Mouse (Mus musculus) R1 (cell line): ENCODE data around the gene Man1a2.

Experiments used
- DNase-seq: peaks from one replicate; pipeline ENCODE4 v3.0.0-alpha.2; 2018; ENCODE audit warnings: low read depth, low spot score

Gene Man1a2

GRCm38 (mm10) chr3:100685087-100685762 is at the start of gene Man1a2:
Gene Man1a2 (minus strand): TSS chr3:100685503.
- peak; percentile 82 for DNase-seq

DNA sequence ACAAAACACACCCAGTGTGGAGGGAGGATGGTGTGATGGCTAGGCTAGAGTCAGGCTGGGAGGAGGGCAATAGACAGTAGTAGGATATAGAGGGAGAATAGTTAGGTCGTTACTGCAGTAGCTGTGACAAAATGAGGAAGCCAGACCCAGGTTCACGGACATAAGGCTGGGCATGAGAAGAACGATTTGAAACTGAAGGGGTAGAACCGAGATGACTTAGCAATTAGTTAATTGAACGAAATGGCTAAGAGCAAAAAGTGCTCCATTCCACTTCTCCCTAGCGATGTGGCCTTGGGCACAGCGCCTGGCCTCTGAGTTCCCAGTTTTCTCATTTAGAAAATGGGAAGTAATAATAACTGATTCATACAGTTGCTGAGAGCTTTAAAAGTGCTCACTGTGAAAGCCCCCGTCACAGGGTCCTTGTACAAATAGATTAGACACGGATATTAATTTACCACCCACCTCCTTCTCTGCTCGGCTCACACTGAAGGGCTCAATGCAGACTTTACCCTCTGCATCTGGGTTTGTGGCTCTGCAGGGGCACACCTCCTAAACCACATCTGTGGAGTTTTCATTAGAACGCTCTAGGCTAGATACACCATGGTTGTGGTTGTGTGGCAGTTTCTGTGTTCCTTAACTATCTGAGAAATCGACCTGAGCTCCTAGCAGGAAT is 49.3 kb upstream of the Man1a2 start:
- DNase-seq, result no peak

DNA sequence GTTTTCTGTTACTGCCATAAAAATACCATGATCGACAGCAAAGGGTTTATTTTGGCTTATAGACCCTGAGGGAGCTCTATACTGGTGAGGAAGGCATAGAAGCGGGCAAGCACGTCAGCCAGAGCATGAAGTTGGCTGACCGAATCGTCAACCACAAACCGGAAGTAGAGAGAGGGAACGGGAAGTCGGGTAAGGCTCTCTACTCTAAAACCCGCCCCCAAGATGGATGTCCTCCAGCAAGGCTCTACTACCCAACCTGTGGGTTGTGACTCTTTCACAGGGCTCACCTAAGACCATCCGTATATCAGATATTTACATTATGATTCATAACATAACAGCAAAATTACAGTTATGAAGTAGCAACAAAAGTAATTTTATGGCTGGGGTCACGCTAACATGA is 46.6 kb upstream of the Man1a2 start:
- no peak for DNase-seq

DNA sequence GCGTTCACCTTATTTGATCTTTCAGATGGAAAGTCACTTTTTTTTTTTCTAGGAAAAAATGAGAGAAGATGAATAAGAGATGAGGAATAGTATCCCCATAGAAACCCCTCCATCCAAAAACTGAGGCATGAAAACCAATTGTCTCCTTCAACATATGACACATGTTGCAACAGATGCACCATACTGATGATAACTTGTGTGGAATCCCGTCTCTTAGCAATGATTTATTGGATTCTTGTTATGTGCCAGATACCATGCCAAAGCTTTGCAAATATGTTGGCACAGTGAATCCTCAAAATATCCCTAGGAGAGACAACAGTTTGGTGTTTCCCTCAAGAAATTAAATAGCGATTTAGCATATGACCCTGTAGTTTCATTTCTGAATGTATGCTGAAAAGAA is 46.0 kb upstream of the Man1a2 start:
- no peak for DNase-seq

DNA sequence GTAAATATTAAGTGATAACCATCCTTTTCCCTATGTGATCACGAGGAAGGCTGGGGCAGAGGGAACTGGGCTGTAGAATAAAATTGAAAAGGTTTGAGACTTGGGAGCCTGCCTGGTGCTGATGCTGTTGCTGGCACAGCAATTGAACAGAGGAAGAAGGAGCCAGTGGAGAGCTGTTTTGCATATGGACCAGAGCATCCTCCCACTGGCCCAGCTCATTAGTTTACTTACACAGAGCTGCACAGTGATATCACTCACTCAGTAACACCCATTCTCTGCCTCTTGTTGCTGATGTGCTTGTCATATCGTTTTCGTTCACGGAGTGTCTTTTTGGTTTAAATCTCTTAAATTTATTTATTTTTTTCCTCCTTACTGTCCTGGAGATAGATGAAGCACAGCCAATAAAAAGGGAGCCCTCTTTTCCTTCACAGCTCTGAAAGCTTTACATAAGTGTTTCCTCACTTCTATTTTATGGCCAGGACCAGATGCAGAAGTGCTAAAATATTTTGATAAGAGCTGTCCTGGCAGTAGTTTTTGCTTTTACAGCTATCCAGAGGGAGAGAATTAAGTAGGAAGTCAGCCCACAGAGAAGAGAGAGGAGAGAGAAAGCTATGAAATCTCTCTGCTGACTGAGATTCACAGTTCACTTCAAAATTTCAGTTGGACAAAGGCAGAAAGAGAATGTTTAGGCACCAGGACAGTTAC is 42.9 kb upstream of the Man1a2 start:
- DNase-seq, result no peak

- no peak for DNase-seq
These were observed 40.8 kb upstream of the Man1a2 start for GRCm38 (mm10) chr3:100725960-100726674.

DNA sequence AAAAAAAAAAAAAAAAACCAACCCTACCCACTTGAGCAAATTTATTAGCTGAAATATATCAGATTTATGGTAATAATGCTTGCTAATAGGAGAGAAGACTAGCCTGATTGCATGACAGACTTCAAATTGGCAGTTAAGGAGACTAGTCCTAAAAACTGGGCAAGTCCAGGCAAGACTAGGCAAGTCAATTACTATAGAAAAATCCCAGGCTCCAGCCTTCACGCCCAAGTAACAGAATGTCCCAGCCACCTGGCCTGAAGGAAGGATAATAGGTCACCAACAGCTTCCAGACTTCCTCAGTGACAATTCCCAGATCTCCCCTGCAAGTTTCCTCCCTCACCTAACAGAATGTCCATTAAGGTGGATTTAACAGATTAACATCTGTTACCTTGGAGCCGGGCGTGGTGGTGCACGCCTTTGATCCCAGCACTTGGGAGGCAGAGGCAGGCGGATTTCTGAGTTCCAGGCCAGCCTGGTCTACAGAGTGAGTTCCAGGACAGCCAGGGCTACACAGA is 35.5 kb upstream of the Man1a2 start:
- DNase-seq, result peak; percentile 61

DNA sequence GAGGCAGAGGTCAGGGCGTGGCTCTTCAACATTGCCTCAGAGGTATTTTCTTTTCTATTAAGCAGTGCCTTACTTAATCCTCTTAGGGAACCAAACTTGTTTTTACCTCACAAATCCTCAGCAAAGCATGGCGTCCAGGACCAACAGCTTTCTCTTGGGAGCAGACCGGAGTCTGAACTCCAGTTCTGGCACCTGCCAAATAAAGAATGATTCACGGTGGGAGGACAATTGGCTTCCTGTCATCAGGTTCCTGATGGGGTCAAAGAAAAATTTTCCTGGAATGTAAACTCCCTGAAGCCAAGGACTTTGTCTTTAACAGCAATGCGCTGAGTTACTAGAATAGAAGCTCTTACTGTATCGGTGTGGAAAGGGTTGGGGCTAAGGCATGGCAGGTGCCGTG is 30.9 kb upstream of the Man1a2 start:
- peak; percentile 78 for DNase-seq

GRCm38 (mm10) chr3:100715367-100715766 is 30.1 kb upstream of the Man1a2 start:
- DNase-seq, result no peak

DNA sequence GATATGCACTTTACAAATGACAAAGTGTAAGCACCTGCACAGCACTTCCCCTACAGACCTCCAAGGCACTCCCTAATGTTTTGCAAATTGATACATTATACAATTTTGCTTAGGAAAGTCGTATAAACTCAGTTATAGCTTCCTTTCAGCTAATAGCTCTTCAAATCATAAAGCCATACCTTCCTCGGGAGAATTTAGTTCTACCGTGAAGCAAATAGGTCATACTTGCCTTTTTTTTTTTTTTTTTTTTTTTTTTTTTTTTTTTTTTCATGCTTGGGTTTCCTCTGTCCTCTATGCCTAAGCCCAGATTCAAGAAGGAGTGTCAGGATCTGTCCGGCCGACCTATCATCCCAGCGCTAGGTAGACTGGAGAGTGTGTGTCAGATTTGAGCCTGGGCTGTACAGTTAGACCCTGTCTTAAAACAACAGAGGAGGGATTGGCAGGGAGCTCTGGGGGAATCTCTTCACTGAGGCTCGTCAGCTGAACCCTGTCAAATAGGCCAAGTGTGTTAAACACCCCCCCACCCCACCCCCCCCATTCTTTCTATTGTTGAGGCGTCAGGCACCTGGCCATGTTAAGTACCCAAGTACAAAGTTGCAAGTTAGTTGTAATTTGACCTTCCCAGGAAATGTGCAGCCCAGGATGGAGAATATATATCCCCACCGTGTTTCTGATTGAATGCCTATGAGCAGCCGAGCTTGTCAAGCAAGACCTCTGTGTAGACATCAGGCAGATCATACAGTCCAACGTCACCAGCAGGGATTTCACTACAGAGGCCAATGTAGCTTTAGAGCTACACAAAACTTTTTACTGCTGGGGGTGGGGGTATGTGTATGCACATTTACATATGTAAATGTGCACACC is 28.1 kb upstream of the Man1a2 start:
- peak; percentile 21 for DNase-seq

GRCm38 (mm10) chr3:100712140-100712539 is 26.8 kb upstream of the Man1a2 start:
- no peak for DNase-seq

DNA sequence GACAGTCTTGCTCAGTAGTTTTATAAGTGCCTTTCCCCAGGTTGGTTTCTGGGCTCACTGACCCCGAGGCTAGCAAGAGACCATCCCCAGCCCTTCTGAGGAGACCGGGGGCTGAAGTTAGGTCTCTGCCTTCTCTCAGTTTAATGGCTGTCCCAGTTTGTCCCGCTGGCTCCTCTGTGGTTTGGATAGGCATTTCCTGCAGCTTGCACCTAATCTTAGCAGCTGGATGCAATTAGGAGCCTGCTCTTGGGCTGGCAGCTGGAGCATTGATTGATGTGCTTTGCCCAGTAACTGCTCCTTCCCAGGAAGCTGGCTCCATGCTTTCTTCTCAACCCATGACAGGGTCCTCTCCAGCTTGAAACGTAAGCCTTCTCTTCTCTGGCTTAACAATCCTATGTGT is 26.2 kb upstream of the Man1a2 start:
- DNase-seq, result no peak

- DNase-seq, result no peak
These were observed 21.8 kb upstream of the Man1a2 start for GRCm38 (mm10) chr3:100707117-100707516.

DNA sequence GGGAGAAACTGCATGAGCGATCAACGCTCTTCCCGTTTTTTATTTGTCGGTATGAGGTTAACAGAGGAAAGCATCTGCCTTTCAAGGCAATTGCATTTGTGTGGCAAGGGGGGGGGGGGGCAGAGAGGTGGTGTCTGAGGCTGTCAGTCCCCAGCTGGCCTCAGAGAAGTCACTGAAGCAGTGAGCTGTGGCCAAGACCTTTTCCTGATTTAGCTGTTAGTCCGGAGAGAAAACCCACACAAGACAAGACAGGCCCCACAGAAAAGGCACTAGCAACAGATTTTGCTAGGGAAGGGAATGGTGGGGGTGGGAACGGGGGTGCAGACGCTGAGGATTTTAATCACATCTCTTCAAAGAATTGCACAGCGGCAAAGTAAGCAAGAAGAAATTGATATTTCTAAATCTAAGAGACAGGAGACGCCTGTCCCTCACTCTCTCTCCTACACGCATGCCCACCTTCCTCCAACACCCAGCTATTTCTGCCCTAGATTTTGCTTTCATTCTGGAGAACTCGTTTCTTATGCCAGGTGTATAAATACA is 19.9 kb upstream of the Man1a2 start:
- DNase-seq, result no peak

GRCm38 (mm10) chr3:100703847-100704644 is 18.7 kb upstream of the Man1a2 start:
- DNase-seq, result peak; percentile 83

DNA sequence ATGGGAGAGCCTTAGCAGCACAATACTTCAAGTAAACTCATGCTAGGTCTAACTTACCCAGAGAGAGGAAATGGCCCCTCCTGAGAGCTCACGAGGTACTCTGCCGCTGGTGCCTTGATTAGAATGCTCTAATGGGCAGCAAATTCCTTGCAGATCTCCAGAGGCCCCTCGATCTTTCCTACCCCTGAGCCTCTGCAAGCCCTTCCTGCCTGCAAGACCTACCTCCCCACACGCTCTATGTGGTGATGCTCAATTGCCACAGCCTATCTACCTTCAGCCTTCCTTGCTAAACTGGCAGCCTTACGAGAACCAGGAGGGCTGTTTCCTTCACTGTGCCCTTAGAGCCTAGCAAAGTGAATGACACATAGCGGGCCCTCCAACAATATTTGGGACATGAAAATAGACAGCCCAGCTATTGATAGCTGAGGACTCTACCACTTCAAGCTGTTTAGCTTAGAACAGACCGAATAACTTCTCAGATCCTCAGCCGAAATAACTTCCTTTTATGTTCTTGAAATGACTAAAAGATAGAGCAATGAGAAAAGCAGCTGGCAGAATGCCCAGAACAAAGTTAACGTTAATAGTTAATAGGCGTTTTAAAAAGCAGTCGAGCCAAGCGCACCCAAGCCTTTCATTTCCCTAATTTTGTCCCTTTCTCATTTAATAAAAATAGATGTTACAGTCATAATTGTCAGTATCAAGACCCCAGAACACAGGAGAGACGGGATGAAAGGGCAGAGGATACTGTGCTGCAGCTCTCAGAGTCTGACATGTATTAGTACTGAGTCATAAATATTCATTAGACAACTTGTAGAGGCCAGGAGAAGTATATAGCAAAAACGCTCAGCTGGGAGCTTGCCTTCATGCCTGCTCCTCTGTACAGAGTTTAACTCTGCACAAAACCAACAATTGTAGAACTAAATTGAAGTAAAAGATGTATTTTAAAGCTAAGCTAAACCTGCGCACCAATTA is 17.9 kb upstream of the Man1a2 start:
- no peak for DNase-seq

GRCm38 (mm10) chr3:100688747-100689146 is 3.4 kb upstream of the Man1a2 start:
- no peak for DNase-seq

DNA sequence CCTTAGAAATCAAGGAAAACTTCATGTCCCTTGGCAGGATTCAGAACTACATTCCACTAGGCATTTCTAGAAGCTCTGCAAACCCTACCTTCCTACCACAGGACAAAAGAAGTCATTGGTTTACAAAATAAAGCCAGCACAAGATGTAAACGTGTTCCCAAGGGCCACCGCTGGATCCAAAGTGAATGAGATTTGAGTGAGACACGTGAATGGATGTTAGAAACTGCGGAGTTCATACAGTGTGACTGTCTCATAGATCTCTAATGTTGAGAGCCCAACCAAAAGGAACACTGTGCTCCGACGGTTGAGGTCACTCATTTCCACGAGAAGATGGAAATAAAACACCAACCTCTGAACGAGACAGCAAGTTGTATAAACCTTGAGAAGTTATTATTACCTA is 1.5 kb upstream of the Man1a2 start:
- no peak for DNase-seq
